Mouse (Mus musculus) embryo, embryonic 11.5 days (tissue): ENCODE measurements at regions not wholly inside any gene's neighbourhood (a gene's known extent, or its start where the extent isn't known, plus 50 kb on each side); places are given as distances from the start of the nearest gene placed in this dataset.
A peak's percentile ranks its signal among the peaks of the same experiment; 100 is the strongest.
"Not testable (repeated sequence)": the region's sequence is repeated elsewhere in the genome, so short reads cannot be mapped to it uniquely, and the experiment has no call there.

Source experiments
- DNase-seq: peaks from one replicate; pipeline ENCODE4 v3.0.0-alpha.2; 2012; ENCODE audit warnings: low read depth, low spot score

DNA sequence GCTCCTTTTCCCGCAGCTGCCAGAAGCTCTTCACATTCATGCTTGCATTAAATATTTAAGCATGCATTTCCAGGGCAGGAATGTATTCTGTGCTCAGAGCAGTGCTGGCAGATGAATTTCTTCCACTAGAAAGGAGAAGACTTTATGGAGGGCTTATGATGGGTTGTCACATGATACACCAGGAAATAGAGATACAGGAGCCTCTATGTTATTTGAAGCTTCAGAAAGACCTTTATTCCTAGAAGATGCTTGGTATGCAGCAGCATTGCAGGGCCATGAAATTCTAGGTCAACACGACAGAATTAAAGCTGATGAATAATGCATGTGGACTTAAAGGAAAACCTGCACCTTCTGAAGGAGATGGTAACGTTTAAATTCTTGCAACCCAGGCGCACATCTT, 212.1 kb downstream of the Adgrg6 start:
- no peak for DNase-seq

DNA sequence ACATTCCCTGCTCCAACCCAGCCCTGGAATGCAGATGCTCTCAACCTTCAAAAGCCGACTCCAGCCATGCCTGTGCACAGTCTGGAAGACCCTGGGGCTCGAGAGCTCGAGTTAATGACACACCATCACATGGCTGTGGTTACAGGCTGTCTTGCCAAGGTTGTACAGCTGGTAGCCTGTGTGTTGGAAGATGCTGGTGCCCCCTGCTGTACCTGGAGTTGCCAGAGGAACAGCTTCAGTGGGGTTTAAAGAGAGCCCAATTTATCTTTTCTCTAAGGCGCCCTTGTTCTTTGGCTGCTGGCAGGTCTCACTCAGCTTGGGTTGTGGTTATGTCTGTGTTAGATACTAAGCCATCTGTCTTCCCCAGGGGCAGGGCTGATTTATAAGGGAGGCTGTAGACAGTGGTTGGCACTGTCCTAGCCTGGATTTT, 212.8 kb downstream of the Adgrg6 start:
- peak; percentile 11 for DNase-seq

DNA sequence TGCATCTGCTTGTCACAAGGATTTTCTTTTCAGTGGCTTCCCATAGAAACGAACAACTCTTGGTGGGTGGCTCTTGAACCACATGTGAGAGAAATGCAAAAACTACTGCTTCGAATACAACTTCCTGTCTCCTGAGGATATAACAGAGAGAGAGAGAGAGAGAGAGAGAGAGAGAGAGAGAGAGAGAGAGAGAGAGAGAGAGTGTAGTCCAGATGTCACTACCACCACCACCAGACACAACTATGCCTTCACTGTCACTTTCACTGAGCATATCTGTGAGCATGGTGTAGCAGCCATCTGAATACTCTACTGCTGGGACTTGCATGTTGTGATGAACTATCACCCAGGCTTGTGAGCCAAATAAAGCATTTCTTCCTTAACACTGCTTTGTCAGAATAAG, 216.6 kb downstream of the Adgrg6 start:
- no peak for DNase-seq

DNA sequence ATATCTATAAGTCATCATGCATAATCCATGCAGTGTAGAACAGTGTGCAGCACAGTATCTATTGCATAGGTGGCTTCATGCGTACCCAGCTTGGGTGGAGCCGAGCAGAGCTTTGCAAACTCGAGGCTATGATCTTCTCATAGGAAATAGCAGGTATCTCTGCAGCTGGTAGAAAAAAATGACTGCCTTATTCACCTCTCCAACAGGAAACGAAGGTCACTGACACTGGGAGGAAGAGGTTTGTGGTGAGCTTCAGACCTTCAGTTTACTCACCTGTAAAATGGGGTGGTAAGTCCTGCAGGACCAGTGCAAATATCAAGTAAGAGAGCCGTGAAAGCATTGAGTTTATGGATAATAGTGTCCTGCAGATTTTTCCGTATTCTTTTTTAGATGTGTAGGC, 219.2 kb downstream of the Adgrg6 start:
- no peak for DNase-seq

DNA sequence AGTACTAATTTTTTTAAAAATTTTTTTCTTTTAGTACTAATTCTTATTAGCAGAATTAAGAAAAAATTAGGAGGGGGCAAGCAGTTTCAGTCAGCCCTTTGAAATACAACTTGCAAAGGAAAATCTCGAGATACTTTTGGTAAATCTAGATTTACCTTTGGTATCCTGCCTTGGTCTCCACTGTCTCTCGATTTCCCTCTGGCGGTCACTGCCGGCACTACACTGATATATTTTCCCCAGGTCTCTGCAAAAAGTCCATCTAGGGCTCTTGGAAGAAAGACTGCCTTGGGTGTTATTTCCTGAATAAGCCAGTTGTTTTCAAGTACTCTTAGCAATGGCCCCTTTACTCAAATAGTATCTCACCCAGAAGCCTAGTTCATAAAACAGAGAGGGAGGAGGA, 224.0 kb downstream of the Adgrg6 start:
- peak; percentile 51 for DNase-seq

DNA sequence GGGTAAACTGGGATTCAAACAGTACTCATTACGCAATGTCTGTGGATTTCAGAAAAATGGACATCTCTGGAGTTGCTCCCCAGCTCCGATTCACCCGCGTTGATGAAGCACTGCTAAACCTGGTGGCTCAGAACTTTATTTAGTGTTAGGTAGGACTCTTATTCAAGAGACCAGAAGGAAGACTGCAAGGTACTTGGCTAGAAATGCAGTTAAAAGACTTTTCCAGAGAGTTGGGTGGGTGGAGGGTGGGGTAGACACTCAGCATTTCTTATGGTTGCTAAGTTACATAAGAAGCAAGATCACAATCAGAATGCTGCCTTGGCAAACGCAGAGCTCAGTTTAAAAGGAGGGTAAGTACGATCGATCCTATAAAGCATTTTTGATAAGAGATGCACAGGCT, 230.2 kb downstream of the Adgrg6 start:
- DNase-seq = no peak

DNA sequence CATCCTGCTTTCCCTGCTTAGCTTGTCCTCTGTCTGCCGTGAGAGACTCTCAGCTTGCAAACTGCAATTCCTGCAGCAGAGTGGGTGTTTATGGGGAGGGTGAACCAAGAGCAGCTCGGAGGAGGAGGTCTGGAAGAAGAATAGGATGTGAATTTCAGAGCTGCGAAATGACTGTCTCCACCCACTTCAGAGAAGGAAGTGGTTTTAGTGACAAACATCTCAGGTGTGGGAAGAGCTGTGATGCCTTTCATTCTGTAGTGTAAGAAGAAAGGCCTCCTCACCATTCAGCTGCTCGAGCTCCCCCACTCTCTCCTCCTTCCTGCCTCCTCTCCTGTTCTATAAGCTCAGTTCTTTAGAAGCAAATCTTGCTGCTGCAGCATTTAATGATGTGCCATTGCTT, 230.9 kb downstream of the Adgrg6 start:
- no peak for DNase-seq

DNA sequence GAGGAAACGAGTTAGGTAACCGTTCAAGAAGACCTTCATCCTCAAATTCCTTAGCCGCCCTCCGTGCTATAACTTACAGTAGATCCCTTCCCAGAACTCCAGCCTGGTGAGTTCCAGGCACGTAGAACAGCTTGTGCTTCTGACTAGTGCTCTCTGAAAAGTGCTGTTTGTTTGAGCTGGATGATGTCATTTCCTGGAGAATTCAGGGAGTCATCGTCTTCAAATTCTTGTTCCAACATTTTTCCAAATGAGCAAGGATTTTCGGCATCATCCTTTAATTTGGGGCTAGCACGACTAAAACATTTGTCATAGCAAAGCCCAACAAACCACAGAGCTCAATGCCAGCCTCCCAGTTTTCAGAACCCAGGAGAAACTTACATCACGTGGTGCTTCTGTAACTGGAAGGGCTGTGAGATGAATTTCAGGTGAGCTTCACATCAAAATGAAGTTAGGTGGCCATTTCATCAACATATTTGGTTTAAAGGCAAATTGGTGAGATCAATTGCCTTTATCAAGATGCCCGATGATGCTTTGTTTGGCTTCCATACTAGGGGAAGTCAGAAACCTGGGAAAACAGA, 231.4 kb downstream of the Adgrg6 start:
- DNase-seq = no peak

DNA sequence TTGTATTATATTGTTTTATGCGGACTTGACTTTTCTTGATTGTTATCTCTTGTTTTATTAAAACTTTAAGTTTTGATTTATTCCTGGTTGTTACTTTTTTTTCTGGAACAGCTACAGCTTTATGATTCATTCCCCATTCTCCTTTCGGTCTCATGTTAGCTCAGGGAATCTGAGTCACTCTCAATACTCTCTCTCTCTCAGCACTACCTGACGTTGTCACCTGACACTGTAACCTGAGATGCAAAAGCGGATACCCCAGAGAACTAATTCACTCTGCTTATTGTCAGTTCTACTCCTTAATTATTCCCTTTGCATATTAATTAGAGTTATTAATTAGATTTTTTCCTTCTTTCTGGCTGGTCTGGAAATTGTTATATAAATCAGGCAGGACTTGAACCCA, 232.5 kb downstream of the Adgrg6 start:
- DNase-seq = no peak

DNA sequence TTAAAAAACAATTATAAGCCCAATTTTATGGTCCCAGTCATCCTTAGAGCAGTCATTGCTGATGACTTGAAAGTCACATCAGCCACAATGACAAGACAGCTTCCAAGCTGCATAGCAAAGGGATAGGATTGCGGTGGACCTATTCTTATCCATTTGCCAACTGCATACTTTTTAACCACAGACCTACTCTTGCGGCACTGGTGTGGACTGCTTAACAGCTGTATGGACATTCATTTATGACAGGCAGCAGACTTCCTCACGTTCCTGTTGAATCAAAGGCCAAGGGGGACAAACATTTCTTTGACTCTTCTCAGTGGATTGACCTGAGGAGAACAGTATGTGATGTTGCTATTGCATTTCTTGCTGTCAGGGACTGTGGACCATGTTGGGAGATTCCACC, 233.5 kb downstream of the Adgrg6 start:
- DNase-seq = no peak

DNA sequence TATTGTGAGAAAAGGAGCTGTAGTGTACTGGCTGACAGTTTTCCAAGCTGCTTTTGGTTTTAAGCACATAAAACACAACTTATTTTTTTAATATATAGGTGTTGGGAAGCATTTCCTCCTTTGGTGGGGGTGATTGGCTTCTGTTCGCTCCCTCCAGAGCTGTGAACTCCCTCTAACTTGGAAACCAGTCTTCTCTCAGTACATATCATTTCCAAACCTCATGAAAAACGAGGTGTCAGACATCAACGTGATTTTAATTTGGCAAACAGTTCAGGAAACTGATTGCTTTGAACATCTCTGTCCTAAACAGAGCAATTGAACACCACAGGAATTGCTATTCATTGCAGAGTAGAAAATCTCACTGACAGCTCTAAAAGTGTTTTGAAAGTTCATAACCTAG, 238.6 kb downstream of the Adgrg6 start:
- DNase-seq = no peak

DNA sequence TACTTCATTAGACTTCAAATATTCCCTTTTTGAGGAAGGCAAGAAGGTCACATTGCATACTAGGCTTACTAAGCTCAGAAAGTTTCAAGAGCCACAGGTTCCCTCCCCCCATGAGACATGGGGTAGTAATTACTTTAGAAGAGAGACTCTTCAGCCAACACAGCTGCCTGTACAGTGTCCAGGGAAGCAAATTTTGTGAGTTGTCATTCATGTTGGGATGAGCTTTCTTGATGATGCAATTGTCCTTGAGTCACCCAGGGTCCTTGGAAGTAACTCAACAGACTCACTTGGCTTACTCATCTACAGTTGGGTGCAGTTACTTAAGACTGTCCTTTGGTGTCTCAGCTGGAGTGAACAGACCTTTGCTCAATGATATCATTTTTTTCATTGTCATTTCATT, 242.0 kb downstream of the Adgrg6 start:
- no peak for DNase-seq

DNA sequence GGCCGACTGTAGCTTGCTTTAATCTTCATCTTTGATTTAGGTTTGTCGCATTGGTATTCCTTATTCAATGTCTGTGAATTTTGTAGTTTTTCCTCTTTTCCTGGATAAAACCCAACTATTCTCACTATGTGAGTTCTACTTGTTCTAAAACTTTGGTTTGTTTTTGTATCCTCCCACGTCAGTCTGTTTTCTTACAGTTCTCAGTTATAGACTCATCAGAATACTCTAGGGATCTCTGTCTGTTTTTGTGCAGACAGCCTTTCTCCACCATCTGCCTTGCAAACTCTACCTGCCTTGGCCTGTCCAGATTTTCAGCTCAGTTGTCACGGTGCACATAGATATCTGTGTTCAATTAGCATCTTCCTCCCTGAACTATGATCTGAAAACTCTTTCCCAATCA, 249.3 kb downstream of the Adgrg6 start:
- DNase-seq = no peak

DNA sequence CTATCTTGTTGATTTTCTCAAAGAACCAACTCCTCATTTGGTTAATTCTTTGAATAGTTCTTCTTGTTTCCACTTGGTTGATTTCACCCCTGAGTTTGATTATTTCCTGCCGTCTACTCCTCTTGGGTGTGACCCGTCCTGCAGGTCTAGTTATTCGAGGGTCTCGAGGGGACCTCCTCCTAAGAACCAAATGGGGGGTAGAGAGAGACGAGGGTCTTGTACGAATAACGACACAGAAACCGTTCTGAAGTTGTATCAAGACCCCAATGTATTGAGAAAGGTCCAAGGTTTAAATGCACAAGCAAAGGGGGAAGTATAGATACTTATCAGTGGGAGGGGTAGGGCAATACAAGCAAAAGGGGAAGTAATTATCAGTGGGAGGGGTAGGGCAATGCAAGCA, 252.8 kb downstream of the Adgrg6 start:
- DNase-seq = not testable (repeated sequence)

DNA sequence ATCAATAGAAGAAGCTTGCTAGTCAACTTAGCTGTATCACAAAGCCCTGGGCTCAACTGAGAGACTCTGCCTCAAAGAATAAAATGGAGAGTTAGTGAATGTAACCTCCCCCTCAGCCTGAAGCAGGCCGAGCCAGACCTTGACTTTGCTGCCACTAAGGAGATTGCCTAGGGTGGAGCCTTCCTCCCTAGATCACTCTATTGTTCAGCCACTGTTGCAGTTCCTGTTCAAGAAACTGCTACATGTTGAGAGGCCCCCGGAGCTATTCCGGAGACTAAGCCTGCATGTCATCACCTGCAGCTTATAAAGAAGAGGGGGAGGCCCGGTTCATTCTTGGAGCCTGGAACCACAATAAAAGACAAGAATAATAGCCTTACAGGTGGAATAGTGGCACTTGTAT, 257.9 kb downstream of the Adgrg6 start:
- DNase-seq = no peak

DNA sequence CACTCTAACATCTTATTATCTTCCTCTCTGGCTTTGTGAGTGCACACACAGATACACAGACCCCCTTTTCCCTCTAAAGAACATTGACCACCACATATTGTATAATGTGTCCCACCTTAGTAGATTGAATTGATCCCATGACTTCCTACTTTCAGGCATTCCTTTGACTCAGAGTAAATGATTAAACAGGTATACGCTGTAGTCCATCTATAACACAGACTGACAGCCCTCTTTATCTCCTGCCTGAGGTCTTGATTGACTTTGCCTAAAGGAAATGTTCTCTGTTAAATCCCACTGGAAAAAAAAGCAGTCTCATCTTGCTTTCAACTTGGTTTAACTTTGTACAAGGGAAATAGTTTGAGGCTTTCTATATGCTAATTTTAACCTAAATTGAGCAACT, 268.8 kb downstream of the Adgrg6 start:
- no peak for DNase-seq

DNA sequence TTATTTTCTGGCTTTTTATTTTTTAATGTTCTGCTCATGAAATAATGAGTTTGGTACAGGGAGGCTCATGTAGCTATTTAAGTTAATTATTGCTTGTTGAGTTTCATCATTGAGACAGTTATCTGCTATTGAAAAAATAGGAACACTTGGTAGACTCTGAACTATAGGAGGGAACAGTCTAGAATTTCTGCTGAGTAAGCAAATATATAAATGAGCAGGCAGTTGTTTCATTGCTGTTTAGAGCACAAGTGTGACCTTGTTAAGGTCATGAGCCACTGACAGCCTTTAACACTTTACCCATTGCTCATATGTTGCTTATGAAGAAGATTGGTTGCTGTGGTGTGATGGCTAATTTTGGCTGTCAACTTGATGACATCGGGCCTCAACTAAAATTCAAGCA, 270.0 kb downstream of the Adgrg6 start:
- DNase-seq = no peak

DNA sequence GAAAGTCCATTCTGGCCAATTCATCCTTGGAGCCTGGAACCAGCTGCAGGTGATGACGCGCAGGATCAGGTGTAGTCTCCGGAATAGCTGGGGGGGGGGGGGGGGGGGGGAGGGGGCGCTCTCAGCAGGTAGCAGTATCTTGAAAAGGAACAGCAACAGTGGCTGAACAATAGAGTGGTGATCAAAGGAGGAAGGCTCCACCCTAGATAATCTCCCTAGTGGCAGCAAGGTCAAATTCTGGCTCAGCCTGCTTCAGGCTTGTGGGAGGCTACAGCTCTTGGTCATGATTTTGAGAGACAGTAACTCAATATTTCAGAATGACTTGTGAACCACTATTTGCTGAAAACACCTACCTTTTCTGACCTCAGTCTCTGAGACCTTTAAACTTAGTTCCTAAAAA, 275.5 kb downstream of the Adgrg6 start:
- DNase-seq = no peak

DNA sequence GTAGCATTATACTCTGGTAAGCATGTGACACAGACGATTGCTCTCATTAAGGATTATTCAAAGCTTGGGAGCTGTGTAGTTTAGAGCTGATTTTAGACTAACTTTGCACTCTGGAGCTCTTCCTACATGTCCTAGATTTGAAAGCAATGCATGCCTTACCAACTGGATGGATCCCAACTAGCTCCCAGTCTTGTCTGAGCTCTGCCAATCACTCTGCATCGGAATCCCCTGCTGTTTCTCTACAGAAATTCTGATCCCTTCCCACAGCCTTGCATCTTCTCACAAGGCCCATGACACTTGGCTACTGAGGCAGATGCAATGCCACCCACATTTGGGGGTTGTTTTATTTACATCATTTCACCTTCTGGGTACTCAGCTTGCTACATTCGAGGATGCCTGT, 277.8 kb downstream of the Adgrg6 start:
- no peak for DNase-seq

DNA sequence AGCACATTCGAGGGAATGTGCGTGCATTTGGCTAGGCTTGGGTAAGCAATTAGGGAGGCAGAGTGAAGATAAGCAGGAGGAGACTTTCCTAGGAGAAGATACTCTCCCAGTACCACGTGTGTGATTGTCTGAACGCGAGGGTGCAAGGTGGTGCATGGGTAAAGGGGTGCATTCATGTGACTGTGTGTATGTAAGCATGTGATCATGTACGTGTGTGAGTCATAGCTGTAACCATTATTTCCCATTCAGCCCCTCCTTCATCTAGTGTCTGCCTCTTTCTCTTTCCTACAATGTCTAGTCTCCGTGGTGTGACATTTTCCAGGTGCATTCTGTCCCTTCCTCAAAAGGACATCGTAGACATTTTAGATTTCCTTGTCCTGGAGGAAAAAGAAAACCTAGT, 273.8 kb downstream of the Hivep2 start:
- DNase-seq = no peak

DNA sequence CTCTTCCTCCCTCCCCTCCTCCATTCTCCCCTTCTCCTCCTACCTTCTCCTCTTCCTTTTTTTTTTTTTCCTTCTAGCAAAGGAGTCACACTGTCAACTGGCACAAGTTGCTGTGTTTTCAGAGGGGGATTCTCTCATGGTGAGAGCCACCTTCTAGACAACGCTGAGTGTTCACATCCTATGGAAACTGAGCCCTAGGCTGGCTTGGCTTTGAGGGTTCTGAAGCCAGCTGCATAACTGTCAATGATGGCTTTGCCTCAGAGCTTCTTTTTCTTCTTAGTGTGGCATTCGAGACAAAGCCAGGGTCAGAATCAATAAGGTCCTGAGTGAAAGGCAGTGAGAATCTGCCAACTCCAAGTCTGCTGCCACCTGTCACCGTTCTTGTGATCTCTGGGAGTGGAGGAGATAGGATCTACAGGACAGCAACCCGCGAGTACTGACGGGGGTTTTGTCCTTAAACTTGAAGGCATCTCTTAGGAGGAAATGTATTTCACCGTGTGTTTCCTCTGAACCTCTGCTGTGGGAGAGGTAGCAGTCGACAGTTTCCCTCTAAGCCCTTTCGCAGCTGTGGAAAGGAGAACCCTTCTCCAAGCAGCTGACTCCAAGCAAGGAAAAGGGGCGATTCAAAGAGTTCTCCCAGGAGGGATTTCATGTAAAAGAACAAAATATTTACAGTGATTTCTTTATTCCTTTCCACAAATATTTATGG, 269.2 kb downstream of the Hivep2 start:
- DNase-seq = no peak

DNA sequence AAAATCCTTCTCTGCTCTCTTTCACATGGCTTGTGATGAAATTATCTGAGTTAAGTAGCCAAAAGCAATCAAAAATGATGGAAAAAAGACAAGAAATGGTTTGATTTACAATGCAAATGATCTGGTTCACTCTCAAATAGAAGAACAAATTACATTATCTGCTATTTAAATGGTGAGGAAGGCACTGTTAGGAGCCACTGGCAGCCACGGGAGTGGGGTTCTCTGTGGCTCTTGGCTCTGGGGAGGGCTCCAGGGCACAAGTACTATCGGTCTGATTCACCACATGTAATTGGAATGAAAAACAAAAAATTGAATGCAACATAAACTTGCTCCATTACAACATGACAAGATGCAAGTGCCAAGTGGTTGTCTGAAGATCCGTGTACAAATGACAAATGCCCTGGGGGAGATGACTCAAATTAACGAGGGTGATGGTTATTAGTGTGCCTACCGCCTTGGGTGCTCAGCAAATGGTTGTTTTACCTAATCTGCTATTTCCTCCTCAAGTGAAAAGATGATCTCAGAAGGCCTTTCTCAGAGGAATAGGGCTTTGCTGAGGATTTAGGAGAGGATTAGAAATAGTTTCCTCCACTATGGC, 268.2 kb downstream of the Hivep2 start:
- no peak for DNase-seq

DNA sequence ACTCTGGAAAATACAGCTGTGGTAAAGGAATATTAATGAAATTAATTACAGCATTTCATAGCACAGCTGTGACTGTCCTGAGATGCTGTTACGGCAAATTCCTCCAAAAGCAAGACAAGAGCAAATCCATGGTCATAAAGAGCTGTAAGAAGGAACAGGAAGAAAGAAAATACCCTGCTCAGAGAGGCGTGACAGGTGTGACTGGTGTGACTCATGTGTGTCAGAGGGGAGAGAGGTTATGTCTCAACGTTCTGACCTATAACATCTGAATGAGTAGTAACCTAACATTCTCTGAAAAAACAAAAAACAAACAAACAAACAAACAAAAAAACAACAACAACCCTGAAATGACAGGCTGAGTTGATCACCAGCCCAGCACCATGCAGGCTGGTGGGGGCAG, 267.5 kb downstream of the Hivep2 start:
- no peak for DNase-seq
